Mouse (Mus musculus) right cerebral cortex, adult 18-20 months (tissue): ENCODE results near the gene Sh2d6.
"Not testable (repeated sequence)": the region's sequence is repeated elsewhere in the genome, so short reads cannot be mapped to it uniquely, and the experiment has no call there.

Experiments used
- DNase-seq: peaks from one replicate; pipeline ENCODE4 v3.0.0; 2022; ENCODE audit warnings: mixed read lengths

The Sh2d6 gene

DNA sequence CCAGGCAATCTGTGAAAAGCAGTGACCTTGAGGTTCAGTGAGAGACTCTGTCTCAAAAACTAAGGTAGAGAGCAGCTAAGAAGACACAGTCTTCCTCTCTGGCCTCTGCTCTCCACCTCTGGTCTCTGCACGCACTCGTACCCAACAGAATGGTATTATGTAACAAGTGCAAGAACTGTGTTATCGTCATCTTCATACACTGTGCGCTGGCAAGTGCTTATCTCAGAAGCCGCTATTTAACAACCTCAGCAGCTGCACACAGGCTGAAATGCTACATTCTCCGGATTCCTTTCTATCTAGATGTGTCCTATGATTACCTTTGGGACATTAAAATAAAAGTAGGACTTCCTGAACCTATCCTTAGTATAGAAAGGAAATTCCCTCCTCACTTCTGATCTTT lies 28.6 kb downstream of the Sh2d6 start:
- DNase-seq = no peak

DNA sequence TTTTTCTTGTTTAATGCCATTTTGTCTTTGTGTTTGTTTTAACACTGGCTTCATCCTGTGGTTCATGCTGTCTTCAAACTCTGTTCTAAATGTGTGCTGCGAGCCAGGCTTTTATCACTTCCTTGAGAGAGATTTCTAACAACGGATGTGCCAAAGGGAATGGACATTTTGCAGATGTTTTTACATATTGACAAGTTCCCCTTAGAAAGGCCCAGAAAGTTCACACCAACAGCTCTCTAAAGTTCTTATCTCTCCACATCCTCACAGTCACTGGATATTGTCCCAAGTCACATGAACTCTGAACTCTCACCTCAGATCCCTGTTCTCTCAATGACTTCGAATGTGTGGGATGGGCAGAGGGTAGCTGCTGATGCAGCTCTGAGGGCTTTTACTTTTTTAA lies 30.4 kb downstream of the Sh2d6 start:
- no peak for DNase-seq

DNA sequence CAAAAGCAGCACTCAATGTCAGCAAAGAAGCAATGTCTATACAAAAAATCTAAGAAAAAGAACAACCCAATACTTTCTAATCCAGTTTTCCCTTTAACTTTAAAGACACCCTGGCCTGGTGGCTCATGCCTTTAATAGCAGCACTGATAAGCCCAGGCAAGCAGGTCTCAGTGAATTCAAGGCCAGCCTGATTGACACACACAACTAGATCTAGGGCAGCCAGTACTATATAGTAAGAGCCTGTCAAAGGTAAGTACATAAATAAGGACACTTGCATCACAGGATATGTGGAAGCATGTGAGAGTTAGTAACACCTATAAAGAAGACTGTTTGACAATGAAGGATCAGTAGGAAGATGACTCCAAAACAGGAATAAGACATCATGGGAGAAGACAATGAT lies 32.0 kb downstream of the Sh2d6 start:
- DNase-seq = no peak

DNA sequence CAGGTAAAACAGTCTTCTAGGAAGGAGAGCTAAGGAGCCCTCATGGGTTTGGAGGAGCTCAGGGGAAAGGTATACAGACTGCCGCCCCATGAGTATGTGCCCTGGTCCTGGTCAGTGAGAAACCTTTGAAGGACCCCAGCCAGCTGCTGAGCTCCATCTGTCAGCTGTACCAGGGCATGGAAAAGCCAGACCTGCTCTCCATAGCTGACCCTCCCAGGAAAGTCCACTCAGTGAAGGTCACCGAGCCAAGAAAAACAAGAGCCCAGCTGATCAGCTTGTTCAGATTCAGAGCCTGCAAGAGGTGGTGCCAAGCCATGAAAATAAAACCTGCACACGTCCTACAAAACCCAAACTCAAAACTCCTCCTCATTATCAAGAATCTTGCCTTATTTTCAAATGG lies 32.7 kb downstream of the Sh2d6 start:
- DNase-seq = no peak

DNA sequence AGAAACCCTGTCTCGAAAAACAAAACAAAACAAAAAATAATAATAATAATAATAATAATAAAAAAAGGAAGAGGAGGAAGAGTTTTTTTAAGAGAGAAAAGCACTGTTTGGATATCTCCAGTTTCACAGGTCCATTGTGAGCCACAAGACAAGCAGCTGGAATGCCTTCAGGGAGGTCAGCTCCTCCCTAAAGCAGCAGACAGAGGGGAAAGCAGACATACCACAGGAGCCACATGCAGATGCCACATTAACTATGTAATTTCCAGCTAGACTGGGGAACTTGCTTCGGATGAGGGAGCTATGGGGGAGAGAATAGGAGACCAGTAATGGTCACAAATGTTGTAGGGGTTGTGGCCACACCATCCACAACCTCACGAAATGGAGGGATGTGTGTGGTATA lies 34.2 kb downstream of the Sh2d6 start:
- DNase-seq = no peak

DNA sequence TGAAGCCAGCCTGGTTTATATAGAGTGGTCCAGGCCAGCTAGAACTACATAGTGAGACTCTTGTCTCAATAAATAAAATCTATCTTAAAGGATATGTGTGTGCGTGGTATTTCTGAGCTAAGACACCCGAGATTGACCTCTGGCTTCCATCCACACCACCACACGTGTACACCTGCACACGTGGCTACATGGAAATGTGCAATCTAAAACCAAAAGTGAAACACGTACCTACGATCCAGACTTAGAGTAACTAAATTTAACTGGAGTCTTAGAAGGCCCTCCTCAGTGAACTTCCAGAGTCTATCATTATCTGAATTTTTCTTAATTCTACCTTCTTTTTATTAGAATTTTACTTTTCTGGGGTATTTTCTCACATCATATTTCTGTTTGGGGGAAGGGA lies 35.2 kb downstream of the Sh2d6 start:
- no peak for DNase-seq

DNA sequence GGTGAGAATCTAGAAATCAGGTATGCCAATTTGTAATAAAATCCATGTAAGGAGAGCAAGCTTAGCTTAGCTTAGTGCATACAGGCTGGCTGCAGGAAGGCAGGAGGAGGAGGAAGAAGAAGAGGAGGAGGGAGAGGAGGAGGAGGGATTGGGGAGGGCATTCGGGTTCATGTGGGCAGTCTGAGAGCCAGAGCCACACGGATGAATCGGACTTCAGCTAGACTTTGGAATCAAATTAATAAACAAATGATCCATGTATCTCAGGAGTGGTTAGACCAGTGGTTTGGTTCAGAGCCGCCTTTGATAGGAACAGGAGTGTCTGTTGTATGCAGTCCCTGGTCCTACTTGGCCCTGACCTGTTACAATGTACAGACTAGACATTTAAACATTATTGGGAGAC lies 36.6 kb downstream of the Sh2d6 start:
- no peak for DNase-seq

DNA sequence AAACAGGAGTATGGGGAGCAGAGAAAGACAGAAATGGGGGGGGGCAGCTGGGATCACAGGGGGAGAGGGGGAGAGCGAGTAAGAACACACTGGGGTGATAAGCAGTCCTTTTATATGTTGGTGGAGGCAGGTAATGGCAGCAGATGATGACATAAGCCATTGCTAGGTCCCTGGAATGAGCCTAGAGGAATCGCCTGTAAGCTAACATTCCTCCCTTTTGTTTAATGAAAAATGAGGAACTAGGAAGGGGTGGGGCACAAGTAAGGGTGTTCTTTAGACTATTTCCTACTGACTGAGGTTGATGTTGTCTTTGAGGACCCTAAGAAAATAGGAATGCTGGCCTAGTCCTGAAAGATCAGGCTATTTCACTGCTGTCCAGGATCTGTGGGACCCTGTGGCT lies 39.4 kb downstream of the Sh2d6 start:
- DNase-seq = no peak

DNA sequence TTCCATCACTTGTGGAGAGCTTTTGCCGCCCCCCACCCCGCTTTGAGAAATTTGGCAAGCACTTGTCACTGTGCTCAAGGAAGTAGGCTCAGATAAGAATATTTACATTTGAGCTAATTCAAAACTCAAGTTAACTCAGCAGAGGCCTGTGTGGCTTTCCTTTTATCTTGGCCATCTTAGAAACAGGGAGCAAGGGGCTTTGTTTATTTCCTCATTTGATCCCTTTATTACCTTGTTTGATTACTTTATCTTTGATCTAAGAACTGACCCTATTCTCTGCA lies 41.1 kb downstream of the Sh2d6 start:
- DNase-seq = no peak

DNA sequence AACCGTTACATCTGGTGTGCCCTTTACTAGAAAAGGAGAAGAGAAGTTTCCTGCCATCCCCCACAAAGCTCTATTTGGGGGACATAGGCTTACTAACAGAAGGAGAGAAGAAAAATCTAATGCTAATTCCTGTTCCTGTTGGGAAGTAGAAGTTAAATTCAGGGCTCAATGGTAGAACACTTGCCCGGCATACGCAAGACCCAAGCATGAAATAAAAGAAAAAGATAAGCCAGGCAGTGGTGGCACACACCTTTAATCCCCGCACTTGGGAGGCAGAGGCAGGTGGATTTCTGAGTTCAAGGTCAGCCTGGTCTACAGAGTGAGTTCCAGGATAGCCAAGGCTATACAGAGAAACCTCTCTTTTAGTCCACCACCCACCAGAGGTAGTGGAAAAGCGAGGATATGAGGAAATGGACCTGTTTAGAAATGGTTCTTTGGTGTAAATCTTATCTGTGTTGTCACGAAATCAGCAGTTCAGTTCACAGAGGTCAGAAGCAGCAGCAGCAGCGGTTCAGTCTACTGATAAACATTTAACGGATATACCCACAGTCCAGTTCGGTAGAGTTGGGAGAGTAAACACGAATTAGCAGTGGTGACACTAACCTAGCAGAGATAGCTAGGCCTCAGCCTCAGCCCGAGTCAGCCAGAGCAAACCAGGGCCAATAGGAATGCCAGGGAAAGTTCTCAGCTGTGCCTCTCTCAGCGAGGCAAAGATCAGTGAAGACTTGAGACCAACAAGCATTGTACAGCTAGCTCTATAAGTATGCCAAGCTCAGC lies 41.7 kb downstream of the Sh2d6 start:
- DNase-seq = no peak

DNA sequence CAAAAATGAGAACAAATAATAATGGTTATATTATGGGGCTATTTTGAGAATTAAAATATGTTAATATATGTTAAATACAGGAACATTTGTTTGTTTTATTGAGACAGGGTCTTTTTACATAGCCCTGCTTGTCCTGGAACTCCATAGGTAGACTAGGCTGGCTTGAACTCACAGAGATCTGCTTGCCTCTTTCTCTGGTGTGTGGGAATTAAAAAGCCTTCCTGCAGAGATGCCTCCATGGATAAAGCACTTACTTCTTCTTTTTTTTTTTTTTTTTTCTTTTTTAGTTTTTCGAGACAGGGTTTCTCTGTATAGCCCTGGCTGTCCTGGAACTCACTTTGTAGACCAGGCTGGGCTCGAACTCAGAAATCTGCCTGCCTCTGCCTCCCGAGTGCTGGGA lies 42.8 kb downstream of the Sh2d6 start:
- DNase-seq = not testable (repeated sequence)

DNA sequence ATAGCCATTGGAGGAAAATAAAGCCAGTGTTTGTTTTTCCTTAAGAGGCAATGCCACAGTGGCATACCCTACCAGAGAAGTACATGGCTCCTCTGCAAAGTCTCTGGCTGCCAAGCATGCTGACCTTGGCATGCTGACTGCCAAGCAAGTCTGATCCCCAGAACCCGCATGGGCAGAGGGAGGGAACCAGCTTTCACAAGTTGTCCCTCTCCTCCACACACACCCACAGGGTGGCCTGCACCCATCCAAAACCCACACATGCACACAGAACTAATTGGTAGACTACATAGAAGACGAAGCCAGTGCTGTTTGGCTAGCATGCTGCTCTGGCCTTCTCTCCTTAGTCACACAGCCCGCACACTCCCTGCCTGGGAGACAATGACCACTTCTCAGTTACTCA lies 43.9 kb downstream of the Sh2d6 start:
- no peak for DNase-seq

DNA sequence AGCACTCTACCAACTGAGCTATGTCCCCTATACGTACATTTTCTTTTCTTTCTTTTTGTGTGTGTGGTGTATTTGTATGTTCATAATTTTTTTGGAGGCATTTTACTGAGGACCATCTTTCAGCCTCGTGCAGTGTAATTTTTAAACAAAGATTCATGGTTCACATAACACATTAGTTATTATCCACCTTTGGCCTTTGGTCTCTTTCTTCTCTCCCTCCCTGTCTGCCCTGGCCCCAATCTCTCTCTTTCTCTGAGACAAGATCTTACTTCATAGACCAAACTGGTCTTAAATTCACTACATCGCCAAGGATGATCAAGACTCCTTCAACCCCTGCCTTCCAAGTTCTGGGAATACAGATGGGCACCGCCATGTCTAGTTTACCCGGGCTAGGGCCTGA lies 44.7 kb downstream of the Sh2d6 start:
- no peak for DNase-seq

DNA sequence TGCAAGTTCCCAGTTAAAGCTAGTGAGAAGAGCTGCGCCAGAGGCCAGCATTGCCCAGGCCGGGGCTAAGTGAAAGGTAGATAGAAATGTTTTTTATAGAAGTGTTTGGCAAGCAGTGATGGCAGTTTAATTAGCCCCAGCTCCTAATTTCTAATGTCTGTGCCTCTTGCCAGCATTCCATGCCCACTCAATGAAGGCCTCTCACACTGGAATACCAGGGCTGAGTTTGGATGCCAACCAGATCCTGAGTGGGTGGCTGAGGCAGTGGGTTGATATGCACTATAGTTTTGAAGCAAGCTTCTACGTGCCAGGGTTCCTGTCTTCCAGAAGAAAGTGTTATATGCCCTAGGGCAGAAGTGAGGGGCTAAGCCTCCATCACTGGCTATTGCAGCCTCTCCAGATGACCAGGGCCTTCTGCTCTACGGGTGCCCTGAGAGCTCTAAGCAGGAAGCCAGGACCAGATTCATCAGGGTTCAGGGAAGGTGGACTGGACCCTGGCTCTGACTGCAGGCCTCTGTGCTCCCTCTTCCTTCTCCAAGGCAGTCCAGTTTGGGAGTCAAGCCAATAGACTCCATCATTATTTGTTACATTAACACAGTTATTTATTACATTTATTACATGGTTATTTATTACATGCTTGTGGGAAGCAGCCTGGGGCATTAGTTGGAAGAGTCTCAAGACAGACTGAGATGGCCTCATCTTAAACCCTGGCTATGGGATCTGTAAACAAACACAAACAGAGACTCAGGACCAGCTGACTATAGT lies 46.1 kb downstream of the Sh2d6 start:
- DNase-seq = peak; percentile 46

DNA sequence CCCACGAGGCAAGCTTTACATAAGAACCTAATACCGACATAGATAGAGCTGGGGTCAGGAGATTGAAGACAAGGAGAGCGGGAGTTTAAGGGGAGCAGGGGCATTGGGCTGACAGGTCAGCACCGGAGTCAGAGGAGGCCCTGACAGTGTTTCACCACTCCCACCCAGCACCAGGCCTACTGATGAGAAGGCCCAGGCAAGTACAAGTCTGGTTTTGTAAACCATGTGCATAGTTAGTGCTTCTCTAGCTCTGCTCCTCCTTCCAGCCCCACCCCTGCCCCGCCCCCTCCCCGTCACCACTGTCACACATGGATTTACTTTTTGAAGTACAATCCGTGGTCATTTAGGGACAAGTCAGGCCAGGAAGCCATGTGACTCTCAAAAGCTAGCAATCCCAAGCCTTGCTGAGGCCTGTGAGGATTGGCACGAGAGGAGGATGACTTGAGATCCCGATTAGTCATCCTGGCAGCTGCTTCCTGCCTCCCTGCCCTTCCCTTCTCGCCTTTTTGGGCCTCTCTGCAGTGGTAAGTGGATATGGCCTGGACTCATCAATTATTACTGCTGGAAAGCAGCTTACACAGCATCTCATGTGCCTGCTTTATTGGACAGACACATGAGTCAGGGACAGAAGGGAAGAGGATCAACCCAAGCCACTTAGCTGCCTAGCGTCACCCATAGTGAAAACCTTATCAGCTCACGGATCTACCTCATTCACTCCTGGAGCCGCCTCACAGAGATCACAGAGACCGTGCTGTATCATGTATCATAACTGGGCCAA lies 48.1 kb downstream of the Sh2d6 start:
- DNase-seq = no peak

DNA sequence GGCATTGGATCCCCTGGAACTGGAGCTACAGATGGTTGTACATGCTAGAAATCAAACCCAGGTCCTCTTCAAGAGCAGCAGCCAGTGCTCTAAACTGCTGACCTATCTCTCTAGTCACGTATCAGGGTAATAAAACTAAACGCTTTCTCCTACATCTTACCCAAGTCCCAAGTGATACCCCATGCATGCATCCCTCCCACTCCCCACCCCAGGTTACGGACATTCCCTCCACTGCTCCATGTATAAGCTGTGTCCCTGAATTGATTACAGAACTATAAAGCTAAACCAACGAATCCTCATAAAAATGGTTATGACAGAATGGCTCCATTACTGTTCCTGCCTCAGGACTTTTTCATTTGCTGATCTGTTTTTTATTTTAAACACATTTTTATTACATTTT lies 55.3 kb downstream of the Sh2d6 start:
- DNase-seq = no peak

DNA sequence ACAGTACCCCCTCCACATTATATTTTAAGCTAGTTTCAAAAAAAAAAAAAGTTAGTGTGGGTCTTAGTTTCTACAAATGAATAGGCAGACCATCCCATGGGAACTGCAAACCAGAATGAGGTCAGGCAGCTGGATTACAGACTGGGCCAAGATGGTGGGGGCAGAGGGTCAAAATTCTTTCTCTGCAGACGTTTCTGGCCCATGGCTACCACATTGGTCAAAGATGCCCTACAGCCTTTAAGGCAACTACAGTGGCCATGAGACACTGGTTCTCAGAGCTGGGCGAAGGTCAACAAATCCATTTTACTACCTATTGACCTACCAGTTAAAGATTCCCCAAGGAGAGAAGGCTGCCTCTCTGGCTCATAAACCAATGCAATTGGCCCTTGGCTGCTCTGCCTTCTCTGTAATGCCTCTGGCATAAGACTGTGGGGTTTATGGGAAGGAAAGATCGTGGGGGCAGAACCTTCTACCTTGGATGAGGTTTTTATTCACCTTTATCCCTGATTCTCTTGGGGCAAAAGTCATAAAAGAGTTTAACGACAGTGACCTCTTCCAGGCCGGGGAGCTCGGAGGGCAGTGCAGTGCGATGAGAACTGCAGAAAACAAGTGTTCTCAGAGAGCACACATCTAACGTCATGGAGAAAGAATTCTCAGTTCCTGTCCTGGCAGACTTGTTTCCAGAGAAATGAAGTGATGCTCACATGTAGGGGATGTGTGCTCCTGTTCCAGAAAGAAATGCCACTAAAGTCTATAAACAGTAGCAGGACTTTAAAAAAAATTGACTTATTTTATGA lies 55.9 kb downstream of the Sh2d6 start:
- no peak for DNase-seq
